Mouse (Mus musculus) kidney, adult 18-20 months (tissue): ENCODE measurements at regions not wholly inside any gene's neighbourhood (a gene's known extent, or its start where the extent isn't known, plus 50 kb on each side); places are given as distances from the start of the nearest gene placed in this dataset.

Experiments
- DNase-seq: peaks from one replicate; pipeline ENCODE4 v3.0.0; 2021

DNA sequence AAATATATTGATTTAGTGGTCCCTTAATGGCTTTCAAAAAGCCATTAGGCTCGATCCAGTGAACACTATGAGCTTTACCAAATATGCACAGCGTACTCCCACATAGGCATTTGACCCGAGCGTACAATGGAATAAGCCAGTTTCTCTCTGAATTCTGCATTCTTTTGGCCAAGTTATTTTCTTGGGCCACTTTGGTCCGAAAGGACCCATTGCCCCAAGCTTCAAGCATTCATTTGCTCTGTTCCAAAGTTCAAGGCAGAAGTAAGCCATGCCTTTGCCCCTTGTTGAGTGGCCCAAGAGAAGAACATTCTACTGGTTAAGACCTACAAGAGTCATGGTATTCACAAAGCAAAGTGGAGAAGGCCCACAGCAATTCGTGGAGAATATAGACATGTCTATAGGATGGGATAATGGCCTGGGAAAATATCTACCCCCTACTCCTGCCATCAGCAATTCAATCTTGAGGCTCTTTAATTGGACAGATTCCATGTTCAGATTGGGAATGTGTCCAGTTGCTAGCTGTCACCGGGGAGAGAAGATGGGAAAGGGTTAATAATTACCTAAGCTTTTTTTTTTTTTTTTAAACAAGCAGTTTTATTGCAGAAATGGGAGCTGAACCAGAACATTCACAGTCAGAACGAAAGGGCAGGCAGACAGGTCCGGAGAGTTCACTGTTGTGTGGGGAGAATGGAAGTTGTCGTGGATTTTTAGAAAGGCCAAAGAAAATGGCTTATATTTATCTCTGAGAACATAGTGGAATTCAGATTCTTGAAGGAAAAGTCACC, 175.5 kb upstream of the Nr2f2 start:
- peak; percentile 55 for DNase-seq

DNA sequence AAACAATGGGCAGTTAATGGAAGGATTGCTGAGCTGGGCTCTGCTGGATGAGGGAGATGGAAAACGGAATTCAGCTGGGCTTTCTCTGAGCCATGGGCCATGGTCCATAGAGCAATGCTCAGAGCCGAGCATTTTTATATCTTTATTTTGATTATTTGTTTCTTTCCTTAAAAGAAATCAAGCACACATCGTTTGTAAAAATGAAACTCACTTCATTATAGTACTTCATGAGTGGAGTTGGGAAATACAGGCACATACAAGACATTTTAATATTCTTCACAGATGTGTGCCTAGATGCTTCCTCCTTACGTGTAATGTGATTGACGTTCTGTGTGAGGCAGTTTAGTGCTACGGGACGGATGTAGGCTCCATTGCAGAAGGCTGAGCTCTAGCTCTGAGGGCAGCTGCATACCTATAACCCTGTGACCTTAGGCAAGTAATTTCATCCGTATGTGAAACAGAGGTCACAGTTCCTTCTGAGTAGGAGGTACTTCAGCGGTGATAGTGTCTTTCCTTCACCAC, 172.6 kb upstream of the Nr2f2 start:
- no peak for DNase-seq

DNA sequence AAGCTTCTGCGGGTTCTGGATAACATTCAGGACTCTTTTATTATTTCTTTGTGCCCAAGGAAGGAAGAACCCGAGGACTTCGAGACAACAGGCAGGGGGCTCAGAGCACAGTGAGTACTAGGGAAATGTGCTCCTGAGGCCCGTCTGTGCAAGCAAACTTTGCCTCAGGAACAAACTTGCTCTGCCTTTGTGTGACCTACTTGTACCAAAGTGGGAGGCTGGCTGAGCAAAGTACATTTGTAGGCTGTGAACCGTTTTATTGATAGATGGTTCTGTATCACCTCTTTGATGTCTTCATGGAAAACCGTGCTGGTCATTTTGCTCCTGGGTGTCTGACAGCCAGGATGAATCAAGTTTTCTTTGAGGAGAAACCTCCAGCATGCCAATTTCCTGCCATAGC, 169.5 kb upstream of the Nr2f2 start:
- peak; percentile 13 for DNase-seq

DNA sequence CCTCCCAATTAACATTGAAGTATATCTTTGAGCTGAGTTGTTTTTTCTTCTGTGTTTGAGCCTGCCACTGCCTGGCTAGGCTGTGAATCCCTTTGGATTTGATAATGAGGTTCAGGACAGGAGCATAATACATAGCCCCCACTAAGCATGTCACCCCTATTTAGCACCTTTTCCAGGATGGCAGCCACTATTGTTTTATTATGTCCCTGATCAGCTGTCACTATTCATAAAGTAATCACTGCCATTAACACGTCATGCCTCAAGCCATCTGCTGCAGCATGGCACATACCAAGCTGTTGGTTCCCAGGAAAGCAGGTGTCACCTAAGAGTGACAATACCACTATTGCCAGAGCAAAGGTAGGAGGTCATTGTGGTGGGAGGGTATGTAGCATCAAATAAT, 167.0 kb upstream of the Nr2f2 start:
- DNase-seq = no peak

DNA sequence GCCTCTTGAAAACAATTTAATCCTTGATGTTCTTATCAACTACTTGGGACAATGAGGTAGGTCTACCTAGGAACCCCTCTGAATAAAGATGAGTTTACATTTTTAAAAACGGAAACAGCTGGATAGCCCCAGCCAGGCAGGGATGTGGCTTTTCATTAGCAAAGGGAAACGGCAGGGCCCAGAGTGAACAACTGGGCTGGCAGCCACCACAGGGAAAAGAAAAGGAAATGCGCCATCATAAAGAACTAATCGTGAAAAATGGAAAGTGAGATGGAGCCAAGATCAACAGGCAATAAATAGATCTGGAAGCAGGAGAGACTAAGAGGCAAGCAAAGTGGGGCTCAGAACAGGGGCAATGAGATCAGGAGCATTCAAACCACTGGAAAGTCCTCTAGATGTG, 161.4 kb upstream of the Nr2f2 start:
- DNase-seq = no peak

DNA sequence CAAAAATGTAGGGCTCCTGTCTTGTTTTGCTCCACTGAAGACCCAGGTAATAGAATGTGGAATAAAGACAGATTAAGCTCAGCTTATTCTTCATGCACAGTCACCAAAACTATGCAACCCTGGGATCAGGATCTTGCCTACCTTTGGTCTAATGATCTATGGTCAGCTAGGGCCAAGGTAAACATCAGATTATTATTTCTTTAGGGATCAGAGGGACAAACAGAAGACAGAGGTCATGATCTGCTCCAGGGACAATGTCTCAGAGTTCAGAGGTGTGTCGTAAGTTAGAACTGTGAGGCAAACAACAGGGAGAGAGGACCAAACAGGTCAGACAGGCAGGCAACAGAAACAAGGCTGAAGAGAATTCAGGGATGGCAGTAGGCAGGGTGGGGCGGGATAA, 158.8 kb upstream of the Nr2f2 start:
- DNase-seq = no peak

DNA sequence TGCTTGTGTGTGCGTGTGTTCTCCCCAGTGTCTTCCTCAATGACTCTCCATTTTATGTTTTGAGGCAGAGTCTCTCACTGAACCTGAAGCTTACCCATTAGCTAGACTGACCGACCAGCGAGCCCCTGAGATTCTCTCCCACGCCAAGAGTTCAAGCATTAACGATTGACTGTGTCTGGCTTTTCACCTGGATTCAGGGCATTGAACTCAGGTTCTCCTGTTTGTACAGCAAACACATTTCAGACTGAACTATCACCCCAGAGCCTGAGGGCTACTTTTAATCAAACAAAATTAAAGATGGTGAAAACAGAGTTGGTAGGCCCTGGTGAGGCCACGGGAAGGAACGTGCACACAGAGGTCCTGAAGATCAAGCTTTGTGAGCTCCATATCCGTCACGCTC, 158.2 kb upstream of the Nr2f2 start:
- no peak for DNase-seq

DNA sequence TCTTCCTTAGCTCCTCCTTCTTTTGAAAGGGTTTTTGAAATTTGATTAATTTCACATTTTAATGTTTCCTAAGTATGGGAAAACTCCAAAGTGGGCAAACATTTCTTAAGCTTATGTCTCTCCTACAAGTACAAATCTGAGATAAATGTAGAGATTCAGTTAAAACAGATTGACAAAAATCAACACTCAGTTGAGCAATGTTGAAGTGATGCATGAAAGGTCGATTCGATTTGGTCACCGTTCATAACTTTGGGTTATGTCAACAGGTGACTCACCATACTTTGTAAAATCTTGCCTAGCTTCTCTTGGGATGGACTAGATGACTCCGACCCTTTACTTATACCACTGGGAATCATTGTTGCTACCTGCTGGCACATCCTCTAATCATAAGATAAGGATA, 157.7 kb upstream of the Nr2f2 start:
- no peak for DNase-seq

DNA sequence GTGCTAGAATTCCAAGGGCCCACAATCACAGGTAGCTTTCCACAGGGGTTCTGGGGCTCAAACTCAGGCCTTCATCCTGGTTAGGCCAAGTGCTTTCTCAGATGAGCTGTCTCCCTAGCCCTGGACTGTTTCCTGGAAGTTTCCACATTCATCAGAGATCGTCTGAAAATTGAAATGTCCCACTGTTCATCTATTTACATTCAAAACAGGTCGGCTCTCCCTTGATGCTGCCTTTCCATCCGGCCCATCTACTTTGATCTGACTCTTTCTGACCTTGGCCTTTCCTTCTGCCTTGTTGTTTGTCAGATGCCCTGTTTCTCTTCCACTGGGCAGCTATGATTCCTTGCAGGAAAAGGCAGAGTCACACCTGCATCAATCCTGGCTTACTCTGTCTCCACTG, 150.2 kb upstream of the Nr2f2 start:
- no peak for DNase-seq

DNA sequence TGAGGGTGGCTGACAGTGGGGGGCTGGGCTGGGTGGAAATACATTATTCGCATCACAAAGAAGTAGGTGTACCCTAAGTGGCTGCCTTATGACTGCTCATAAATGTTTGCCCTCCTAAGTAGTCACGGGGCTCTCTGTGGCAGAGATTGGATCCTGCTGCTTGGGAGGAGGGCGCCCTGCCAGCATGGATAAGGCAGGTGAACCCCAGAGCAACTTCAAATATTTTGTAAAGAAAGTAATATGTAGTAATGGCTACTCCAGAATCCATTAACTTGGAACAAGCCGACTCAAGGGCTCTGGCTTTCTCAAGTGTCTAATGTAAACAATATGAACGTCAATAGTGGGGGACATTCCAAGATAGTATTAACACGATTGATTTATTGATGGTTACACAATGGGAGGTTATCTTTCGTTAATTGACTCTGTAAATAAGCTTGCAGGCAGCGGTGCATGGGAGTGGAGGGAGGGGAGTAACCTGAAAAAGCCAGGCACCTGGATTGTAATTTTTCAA, 148.9 kb upstream of the Nr2f2 start:
- DNase-seq = no peak

DNA sequence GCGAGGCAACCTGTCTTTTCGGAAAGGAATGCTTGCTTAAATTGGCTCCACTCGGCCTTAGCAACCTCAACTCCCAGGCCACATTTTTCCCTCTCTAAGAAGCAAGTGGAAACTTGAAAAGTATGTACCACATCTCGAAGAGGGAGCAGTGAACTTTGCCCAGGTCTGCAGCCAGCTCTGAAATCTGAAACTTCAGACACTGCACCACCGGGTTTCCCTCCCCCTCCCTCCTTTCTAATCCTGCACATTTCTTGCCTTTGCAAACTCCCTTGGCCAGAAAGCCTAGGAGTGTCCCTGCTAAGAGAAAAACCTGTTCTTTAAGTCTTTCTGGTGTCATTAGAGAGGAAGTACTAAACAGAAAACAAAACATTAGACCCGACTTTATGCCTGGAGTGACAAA, 148.1 kb upstream of the Nr2f2 start:
- DNase-seq = peak; percentile 65

DNA sequence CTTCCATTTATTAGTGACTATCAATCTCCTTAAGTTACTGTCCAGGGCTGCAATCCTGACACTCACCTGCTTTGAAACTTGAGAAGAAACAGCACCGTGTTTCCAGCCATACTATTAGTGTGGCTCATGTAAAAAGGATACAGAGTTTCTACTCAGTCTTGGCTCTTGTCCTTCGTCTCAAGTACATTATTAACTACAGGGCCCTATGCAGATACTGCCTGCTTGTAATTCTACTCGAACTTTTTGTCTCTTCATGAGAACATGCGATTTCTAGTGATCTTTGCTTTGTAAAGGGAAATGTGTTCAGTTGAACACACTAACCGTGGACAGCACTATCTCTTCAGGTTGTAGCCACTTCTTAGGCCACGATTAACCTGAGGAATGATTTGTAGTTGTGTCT, 145.8 kb upstream of the Nr2f2 start:
- peak; percentile 21 for DNase-seq

DNA sequence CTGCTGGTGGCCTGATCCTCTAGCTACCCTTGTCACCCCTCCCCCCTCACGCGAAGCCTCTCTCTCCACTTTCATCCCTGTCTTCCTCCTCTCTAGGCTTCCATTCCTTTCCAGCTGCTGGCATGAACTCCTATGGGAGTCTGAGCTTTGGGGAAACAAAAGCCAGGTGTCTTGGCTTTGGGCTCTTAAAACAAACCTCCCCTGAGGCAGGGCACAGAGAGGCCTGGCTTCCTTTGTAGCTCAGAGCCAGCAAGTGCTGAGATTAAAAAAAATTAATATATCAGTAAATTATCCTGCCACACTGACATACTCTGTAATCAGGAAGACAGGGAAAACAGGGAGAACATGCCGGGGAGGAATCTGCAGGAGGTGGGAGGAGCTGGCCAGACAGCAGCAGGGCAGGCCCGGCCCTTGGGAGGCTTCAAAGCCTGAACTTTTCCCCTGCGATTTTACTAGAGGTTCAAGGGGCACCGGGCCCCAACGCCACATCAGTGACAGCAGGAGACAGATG, 139.2 kb upstream of the Nr2f2 start:
- DNase-seq = peak; percentile 75

DNA sequence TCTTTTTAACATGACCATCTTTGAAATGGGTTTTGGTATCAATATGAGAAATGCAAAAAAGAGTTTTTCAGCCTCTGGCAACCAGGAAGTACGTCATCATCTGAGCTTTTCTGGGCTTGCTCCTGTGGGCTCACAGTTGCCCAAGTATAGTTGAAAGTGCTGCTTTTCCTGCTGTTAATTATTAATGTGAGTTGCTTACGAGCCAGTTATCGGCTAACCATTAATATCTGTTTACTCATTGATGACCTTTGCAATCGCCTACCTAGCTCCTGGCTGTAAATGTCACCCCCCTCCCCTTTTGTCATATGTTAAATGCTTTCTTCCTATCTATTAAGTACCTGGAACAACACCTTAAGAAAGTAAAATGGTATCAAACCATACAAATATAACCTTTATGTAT, 135.3 kb upstream of the Nr2f2 start:
- no peak for DNase-seq

DNA sequence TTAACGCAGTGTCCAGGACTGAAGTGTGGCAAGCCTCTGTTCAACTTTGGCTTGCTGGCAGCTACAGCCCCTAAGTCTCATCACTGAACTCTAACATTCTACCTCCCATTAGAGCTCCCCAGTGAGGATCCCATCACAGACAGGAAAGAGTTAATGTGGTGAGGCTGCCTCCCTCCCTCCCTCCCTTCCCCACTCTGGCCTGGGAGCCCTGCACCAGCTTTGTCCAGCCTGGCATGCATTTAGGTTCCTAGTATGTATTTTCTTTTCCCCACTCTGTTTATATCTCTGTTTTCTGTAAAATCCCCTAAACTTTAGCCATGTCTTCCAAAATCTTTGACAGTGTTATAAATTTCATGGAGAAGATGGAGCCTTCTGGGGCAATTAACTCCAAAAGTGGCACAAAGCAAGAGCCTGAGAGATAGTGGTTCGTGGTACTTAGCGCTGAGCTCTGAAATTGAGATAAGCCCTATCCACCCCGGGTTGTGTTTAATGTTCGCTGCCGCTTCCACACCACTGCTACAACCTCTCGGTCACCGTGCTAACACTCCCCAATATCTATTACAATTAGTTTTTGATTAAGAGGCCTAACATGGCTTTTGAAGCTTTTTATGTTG, 130.1 kb upstream of the Nr2f2 start:
- no peak for DNase-seq

DNA sequence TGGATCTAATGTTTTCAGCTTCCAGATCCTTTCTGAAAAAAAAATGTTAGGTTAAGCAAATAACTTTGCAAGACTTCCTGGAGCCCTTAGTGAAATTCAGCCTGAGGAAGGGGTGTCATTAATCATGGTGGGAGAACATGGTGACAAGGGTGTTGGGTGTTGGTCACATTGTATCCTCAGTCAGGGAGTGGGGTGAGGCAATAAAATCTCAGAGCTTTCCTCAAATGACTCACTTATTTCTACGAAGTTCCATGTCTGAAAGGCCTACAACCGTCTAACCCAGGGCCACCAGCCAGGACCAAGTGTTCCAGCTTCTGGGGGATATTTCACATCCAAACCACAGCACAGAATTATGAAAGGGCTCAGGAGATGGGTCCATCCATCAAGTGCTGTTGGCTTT, 117.7 kb upstream of the Nr2f2 start:
- DNase-seq = no peak

DNA sequence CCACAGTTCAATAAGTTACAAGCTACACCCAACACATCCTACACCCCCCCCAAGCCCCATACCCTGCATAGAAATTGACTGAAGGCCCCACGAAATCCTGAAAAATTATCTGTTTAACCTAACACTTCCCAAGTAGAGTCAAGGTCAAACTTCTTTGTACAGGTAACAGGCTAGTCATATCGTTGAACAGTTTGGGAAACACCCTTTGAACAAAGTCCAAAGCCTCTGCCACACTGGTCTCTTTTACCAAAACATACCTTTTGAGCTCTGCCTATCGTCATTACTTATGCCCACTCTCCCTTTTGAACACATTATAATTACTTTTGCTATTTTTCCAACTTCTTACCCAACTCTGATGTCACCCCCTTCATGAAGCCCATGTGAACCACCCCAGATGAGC, 117.0 kb upstream of the Nr2f2 start:
- DNase-seq = no peak

DNA sequence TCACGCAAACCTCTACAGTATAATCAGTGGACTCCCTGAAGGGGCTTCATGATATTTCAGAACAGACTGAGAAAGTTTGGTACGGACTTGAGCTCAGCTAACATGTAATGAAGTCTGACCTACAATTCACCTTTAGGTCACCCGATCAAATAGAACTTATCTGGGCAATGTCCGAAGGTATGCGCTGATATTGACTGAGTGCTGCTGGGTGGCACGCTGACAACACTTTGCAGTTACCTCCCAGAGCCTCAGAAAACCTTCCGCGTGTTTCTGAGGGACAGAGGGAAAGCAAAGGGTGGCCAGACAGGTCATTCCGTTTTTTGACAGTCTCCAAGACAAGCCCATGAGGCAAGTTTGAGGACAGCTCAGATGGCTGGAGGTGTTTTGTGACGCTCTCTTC, 115.3 kb upstream of the Nr2f2 start:
- DNase-seq = no peak

DNA sequence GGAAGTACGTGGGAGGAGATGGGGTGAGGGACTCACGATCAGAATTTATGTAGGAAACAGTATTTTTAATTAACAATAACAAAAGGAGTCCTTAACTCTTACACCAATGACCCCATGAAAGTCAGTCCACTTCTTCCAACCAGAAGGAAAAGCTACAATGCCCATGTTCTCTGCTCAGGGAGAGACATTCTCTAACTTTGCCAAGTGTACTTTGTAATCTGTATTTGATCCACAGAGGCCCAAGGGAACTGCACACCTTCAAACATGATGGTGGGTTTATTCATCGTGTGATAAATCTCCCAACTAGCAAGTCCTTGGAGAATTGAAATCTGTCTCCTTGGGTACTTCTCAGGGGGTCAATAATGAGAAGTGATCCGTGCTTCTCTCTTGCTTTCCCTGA, 106.3 kb upstream of the Nr2f2 start:
- DNase-seq = no peak

DNA sequence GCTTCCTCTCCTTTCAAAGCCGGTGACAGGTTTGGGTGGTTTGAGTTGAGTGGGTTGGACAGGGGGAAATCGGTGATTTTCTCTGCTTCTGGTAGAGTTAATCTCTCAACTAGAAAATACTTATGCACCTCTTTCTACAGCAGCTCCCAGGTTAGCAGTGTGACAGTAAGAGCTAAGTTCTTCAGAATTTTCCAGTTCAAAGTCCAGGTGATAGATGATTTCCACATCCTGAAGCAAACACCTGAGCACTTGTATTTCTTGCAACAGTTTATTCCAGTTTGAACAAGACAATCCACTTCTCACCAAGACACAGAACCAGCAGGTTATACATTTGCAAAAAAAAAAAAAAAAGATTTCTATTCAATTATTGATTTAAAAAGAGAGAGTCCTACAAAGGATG, 104.0 kb upstream of the Nr2f2 start:
- no peak for DNase-seq

DNA sequence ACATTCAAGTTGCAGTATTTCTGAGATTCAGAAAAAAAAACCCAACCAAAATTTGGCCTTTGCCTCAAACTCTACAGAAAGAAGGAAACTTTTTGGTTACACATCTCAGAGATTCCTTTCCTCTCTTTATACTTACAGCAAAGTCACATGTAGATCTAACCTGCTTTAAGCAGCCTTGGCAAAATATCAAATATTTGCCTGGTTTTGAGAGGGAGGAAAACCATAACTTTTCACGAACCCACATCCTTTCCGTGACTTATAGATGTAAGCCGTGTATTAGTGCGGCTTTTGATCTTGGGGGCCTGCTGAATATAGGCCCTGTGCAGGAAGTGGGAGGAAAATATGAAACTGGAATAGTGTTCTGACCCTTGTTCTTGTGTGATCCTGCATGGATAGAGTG, 95.6 kb upstream of the Nr2f2 start:
- no peak for DNase-seq

DNA sequence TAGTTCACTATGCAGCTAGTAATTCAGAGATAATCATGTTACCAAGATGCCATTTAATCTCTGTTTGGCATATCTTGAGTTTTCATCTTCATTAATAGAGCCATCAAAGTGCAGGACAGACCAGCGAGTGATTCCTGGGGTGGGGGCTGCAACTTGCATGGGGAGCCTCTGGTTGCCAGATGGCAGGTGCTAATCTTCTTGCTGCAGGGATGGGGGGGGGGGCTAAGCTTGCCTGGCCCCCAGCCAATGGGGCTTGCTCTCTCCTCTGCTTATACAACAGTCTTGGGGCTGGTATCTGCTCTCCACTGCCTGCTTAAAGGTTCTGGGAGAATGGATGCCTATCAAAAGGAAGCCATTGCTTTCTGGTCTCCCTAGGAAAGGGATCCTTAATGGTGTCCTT, 88.0 kb upstream of the Nr2f2 start:
- DNase-seq = no peak

DNA sequence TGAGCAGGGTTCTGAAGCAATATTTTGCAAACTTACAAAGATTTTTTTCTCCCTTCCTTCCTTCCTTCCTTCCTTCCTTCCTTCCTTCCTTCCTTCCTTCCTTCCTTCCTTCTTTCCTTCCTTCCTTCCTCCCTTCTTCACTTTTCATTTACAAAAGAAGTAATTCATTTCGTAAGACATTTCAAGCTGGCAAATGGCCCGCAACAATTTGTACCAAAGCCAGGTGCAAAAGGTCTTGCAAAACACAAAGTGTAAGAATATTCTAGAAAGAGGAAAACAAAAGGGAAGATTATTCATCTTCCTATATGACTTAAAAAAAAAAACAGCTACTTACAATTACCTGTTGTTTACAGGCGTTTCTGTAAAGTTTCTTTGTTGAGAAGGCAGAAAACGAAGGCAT, 86.3 kb upstream of the Nr2f2 start:
- DNase-seq = no peak

DNA sequence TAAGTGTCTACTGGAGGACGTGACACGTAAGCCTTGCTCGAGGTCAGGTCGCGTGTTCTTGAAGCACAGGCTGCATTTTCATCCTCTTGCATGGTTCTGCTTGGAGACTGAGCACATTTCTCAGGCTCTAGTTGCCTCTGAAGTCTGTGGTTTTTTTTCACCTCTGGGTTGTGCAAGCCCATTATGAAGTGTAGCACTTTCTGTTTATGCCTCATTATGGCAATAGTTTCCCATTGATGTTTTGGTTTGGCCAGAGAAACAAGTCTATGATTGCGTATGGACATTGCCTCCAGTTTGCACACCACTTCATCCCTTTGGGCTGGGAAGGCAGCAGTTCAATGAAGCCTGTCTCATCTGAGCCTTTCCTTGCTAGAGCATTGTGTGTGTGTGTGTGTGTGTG, 72.4 kb upstream of the Nr2f2 start:
- no peak for DNase-seq
